Mouse (Mus musculus) adipocyte (in vitro differentiated cells): ENCODE results near the gene Msmo1.

Experiments used
- DNase-seq: peaks from one replicate; pipeline ENCODE4 v3.0.0-alpha.2; 2016; ENCODE audit warnings: low spot score

Gene Msmo1

DNA sequence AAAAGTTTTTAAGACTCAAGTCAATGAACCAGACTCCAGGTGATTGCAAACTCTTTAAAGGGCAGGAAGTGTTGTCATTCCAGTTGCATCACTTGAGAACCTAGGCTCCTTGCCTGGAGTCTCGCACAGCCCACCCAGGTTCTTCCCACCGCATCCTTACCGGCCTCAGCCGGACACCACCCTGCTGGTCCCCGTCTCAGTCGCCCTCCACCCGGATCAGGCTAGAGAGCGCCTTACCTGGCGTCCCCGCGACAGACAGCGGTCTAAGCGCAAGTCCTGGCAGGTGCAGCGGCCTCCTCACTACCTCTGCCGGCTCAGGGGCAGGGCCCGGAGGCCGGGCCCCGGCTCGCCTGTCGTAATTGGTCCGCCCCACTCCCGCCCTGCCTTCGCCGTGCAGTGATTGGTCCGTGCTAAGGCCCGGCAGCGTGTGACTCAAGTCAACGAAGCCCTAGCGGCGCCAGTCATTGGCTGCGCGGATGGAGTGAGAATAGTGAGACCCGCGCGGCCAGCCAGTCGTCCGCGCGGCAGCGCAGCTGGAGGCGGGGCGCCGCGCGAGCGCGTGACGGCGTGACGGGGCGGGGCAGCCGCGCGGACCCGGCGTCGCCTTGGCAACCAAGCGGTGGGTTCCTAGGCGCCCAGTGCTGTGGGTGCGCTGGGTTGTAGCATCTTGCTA lies at the start of gene Msmo1:
Gene Msmo1, minus strand, starts transcription at position 522 of the 673 bp plus-strand sequence.
- DNase-seq = peak; percentile 99

DNA sequence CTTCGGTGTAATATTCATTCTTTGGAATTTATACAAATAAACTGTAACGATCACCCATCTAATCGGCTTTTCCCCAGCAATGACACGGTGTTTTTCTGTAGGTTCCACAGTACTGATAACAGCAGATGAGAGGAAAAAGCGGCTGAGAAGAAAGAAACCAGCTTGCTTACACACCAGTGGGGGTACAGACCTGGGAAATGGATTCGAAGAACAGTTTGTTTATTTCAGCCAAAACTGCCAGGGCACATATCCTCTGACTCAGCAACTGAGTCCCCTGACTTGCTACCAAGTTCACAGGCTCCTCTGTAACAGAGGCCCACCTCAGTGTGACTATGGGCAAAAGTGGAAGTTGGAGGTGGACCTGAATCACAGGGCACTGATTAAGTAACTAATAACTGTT lies 48.4 kb upstream of the Msmo1 start:
- no peak for DNase-seq

DNA sequence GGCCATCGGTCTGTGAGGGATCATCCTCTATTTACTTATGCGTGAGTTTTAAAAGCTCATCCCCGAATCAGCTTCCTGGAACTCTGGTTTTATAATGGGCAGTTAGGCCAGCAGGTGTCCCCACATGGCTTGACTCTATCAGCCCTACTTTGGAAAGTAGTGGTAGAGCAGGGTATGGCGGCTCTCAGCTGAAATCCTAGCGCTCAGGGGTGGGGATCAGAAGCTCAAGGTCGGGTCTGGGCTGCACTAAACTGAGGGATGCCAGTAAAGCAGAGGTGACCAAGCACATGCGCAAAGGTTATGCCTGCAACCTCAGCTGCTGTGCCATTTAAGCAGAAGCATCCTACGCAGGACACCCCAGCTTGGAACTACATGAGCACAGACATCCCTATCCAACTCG lies 44.3 kb upstream of the Msmo1 start:
- no peak for DNase-seq

DNA sequence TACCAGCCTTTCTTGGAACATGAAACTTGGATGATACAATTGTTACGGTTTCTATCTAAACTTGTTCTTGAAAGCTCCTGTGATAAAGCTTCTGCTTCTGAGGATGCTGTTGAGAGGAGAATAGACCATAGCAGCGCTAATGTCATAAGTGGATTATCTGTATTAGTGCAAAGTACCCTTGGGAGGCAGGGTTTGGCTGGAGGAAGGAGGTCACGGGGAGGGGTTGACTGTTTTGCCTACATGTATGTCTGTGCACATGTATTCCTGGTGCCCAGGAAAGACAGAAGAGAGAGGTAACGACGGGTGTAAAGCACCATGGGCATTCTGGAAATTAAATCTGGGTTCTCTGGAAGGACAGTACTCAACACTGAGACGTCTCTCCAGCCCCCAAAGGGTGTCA lies 40.5 kb upstream of the Msmo1 start:
- no peak for DNase-seq

DNA sequence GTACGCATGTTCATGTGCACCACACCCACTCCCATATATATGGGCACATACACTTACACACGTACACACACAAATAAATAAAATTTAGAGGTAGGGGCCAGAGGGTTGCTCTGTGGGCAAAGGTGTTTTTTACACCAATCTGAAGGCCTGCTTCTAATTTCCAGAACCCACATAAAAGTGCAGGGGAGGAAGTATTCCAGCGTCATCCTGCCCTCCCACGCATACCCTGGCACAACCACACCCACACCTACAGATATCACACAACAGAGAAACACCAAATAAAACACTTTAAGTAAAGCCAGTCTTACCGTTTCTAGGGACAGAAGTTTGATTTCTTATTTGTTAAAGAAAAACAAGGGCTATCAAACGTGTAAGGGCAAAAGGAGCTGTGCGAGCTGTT lies 37.2 kb upstream of the Msmo1 start:
- no peak for DNase-seq

DNA sequence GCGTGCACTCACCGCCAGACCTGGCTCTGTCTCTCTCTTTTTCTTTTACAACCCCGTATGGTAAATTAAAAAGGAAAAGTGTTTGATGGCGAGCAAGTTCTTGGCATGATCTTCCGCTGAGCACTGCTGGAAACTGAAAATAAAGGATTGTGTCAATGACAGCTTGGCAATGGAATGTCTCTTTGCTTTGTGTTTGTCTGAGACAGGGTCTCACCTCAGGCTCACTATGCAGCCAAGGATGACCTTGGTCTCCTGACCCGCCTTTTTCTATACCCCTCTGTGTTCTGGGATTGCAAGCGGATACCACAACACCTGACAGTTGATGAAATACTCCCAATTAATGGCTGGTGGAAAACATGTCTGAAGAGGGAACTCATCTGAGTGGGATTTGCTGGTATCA lies 36.0 kb upstream of the Msmo1 start:
- DNase-seq = no peak

DNA sequence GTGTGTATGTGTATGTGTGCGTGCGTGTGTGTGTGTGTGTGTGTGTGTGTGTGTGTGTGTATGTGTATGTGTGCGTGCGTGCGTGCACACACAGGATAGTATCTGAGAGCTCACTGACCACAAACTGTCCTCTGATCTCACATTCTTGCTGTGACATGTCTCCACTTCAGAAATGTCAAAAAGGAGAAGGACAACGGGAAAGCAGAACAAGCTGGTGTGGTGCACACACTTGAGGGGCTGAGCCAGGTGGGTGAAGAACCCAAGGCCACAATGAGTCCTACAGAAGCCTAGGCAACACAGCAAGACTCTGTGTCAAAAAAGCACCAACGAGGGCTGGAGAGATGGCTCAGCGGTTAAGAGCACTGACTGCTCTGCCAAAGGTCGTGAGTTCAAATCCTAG lies 35.1 kb upstream of the Msmo1 start:
- DNase-seq = no peak

DNA sequence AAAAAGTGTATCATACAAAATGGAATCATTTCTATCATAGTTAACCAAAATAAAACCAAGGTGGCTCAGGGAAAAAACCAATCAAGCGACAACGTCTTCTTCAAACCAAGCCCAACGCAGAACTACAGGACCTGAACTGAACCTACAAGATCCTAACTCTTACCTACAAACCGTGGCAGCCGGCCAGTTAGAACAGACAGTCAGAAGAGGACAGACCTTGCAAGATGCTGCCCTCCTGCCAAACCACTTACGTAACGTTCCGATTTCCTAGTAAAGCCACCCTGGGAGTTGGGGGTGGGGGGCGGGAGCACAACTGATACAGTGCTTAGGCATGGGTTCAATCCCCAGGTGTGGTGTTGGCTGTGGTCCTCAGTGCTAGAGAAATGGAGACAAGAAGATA lies 33.5 kb upstream of the Msmo1 start:
- peak; percentile 98 for DNase-seq

DNA sequence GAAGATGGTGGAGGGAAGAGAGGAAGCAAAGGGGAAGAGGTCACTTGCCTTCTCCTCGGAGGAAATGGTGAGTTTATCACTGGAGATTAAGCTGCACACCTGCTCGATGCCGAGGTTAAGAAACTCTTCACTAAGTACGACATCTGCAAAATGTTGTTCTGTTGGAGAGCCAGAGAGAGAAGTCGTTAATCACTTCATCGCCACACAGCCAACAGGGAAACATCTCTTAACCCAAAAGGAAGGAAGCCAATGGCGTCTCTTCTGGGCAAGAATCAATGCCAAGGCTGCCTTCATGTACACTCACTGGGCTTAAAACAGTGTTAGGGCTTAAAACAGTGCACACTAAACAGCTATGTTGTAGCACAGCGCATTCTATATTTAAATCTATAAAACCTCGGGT lies 30.5 kb upstream of the Msmo1 start:
- peak; percentile 92 for DNase-seq

DNA sequence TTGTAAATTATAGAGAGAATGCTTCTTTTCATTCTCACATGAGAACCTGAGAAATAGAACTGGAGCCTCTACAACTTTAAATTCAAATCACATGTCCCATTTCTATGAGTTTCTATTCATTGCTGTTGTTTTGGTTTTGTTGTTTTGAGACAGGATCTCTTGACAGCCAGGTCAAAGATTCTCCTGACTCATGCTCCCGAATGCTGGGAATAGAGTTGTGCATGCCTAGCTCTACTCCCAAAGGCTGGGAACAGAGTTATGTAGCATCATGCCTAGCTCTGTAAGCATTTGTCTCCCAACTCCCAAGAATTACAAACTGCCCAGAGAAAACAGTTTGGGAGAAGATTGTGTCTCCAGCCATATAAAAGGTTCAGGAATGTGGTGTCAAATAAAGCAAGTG lies 29.2 kb upstream of the Msmo1 start:
- peak; percentile 82 for DNase-seq

DNA sequence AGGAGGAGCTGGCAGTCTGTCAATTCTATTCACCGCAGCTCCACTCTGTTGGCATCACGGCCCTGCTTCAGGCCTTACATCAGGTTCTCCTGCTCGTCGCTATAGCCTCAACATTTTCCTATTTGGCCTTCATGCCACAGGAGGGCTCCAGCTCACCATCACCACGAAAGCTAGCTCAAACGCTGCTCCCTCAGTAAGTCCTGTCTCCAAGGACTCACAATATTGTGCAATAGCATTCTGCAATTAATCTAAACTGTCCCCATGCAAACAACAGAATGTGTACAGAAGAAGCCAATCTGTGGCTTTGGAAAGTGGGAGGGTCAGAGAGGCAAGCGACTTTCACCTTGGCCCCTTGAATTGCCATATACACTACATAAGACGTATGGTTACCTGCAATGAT lies 27.8 kb upstream of the Msmo1 start:
- DNase-seq = peak; percentile 90

DNA sequence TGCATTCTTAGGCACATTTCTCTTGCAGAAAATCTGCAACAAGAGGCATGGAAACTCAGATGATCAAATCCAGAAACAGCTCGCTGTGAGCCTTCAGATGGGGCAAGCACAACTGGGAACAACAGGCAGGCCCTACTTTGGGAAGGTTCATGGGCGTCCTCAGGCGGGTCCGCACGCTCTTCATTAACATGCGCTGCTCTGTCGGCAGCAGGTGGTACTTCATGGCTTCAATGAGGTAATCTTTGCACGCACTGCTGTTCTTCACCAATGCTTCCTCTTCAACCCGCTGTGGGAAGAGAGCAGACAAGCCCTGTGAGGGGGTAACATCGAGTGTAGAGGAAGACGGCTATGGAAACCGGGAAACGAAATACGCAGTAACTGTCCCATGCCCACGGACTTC lies 24.4 kb upstream of the Msmo1 start:
- DNase-seq = no peak

DNA sequence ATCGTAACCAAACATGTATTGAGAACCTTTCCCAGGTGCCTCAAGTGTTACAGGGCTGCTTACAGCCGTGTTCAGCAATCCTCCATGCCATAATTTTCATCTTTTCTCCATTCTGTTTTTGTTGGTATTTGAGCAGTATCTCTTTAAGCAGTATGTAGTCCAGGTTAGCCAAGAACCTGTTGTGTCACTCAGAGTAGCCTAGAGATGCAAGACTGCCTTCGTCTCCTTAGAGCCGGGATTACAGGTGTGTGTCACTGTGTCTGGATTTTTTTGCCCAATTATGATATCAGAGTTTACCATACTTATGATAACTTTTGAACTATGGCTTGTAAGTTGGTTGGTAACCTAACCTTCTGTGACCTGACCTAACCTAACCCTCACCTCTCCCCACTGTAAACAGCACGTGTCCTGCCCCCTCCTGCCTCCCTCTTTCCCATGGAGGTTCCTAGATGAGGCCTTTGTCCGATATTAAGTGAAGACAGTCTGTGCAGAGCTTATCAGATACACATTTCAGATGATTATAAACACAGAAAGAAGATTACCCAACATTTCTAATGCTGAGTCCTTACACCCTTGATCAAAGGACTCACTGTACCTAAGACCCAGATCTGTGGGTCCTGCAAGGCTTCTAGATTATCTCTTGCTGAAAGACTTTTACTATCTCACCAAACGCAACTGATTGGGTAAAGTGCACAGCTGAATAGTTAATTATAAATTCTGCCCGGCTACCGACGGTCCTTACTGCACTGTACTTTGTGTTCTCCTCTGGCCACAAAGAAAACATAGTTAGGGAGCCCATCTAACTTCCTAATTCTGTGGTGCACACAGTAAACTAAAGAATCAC lies 12.8 kb upstream of the Msmo1 start:
- DNase-seq = no peak

DNA sequence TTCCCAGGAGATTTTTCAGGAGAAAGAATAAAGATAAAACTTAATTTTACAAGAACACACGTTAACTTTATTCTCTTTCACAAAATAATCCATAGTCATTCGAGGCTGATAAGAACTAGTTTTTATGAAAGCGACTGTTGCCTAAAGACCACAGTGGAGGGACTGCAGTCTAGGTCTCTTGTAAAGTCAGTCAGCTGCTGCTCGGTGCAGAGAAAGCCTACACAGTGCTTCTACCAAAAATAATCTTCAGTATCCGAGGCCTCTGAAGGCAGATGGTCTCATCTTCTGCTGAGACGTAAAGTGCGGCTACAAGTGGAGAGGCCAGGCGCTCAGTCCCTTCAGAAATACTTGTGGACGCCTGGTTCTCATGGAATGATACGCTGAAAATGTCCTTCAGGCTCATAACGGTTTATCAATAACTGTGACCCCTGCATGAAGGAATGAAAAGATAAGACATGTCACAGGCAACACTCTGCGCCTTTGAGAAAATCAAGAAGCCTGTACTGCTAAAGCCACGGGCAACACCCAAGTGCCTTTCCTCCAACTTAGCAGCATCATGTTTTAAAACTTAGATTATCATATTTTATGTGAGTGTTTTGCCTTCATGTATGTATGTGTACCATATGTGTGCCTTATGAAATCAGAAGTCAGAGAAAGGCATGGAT lies 7.1 kb upstream of the Msmo1 start:
- DNase-seq = no peak

DNA sequence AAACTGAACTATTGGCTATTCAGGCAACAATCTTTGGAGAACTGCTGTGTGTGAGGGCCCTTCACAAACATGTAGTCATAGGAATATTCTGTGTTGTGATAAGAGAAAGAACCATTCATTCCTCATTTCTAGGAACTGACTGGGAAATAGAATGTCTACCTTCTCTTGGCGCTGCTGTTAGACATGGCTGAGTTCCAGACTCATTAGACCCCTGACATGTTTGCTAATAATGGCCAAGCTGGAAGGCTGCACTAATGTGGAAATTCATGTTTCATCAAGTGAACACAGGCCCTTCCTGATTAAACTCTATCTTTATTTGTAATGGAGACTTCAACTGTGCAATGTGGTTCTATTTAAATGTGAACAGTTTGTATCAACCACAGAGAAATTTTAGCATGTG lies 5.3 kb upstream of the Msmo1 start:
- DNase-seq = no peak

DNA sequence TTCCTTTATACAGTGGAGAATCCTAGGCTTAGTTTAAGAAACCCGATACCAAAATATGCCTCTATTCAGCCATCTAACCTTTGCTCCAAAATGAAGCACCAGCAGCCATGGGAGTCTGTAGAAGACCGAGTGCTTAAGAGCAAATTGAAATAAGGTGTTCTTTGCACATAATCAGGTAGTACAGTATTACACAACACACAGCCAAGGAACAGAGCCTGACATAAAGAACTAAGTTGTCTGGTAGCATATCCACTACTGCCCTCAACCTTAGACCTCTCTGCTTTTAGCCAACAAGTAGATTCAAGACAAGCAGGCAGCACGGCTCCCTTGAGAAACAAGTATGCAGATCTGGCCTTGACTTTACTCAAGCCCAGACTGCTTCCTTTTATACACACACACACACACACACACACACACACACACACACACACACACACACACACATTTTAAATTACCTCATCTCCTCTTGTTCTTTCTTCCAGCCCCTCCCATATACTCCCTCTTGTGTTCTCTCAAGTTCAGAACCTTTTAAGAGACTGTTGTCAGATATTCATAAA lies 3.3 kb upstream of the Msmo1 start:
- DNase-seq = peak; percentile 52

DNA sequence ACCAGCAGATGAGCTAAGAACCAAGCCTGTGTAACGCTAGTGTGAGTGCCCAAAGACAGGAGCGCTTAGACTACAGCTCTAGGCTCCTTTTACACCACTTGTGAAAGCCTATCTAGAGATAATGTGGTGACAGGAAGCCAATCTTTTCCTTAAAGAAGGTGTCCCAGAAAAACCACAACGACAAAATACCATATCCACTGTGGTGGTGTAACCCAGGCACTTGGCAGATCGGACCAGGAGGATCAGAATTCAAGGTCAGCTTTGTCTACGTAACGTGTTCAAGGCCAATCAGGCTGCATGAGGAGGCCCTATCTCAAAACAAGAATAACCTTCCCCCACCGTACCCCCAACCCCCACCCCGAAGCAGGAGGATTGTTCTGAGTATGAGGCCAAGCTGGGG lies 1.6 kb upstream of the Msmo1 start:
- no peak for DNase-seq

DNA sequence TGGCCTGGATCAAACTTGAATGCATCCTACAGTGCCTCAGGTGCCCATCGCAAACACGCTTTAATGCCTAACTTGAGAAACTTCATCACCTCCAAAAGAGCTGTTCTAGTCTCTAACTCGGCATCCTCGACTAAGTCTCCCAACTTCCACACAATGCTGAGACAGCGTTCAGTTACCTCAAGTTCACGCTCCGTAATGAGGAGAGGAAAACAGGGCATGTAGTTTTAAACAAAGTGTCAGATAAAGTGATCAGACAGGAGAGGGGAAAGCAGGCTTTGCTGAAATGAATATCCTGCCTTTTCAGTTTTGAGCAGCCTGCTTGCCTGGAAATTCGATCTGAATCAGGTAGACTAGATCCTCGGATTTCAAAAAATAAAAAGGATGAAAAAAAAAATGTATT lies 996 bp downstream of the Msmo1 start:
- no peak for DNase-seq

DNA sequence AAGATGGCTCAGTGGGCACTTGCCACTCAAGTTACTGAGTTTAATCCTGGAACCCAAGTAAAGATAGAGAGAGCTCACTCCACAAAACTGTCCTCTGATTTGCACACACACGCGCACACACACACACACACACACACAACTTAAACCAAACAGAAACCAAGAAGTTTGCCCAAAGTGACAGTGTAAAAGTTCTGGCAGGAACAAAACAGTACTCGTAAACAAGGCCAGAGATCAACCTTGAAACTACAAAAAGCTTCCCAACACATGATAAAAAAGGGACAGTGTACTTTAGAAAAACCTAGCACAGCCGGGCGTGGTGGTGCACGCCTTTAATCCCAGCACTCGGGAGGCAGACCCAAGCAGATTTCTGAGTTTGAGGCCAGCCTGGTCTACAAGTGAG lies 5.4 kb downstream of the Msmo1 start:
- DNase-seq = peak; percentile 71

DNA sequence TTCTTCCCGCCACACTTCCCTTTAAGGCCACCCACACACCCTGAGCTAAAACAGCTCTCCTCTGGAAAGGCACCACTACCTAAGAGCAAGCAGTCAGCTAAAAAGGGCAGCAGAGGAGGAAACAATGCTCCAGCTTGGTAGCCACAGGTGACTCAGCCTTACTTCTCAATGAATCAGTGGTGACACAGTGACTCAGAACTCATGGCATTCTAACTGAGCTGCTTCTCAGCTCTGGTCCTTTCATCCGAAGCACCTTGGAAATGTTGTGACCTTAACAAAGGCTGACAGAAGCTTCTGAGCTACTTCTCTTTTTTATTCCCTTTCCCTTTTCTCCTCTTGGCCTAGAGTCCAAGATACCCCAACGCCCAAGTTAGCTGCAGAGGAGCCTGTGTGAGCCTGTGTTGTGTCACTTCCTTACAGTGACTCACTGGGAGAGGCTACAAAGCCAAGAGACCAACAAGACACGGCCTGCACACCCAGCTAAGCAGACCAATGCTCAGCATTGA lies 7.3 kb downstream of the Msmo1 start:
- DNase-seq = no peak

DNA sequence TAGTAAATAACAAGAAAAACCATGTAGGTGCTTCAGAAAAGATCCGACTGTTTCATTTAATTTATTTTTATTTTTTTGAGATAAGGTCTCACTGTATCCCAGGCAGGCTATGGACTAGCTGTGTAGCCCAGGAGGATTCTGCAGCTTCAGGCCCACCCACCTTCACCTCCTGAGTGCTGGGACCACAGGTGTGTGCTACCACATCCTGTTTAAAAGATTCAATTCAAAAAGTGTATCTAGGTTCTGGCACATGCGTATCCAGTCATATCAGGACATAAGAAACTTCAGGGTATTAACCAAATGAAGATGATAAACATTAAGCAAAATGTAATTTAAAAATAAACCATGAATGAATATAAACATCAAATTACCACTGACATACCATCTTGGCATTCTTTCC lies 10.4 kb downstream of the Msmo1 start:
- DNase-seq = no peak

DNA sequence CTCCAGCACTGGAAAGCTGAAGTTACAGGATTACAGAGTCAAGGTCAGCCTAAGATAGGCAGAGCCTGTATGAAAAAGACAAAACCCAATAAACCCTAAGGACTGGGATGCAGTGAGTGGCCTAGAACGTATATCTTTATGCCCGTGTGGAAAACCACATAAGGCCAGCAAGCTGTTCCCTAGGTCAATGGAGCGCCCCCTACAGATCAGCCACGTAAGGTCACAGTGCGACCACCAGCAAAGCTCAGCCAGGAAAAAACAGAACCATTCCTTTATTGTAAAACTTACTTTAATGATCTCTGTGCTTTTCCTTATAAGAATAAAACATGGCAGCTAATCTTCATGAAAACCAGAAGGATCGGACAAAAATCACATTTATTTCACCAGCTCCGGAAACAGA lies 15.7 kb downstream of the Msmo1 start:
- no peak for DNase-seq

DNA sequence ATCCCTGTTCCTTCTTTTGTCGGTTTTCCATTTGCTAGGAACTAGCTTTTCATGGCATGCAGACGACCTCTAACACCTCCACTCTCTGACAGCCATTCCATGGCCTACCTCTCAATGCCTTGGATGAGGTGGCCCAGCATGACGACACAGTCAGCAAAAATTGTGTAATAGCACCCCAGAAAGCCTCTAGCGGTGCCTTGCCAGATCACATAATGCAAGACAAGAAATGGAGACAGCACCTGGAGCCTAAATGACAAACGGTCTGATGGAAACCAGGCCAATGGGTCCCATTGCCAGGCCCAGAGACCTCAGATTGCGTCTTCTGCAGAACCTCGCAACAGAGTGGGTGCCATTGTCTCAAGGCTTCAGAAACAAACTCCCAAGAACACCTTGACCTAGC lies 21.1 kb downstream of the Msmo1 start:
- DNase-seq = no peak
